Mouse (Mus musculus): ENCODE data around the gene Wipi2. TPM values are rescaled to one million over a fixed set of nuclear protein-coding genes. Genes with fewer than 3 reads are reported as not detected.

Wipi2 gene
- polyA plus RNA-seq, 1 experiment = 38.4 TPM

GRCm38 (mm10) chr5:142696865-142697264 is 69.4 kb downstream of the Wipi2 start:
- Histone ChIP-seq H3K4me3 (replicated peaks; ENCODE audit: extremely low read depth, low read depth, low read length) (no peak overlapping the region), H3K4me1 (ENCODE audit: control insufficient read depth, insufficient read depth, low read length) (no peaks in the 10 kb centered on the region; the same call in 1 of the 2 replicates)
- TF ChIP-seq POLR2A (IDR thresholded peaks at IDR 0.05; ENCODE audit: borderline replicate concordance, extremely low read depth, low read depth, low read length) (no peak), CTCF (IDR thresholded peaks at IDR 0.05; ENCODE audit: insufficient read depth, low read length) (no peak)
- WGBS = 84% methylated on average over 6 of the region's 6 CpGs
- no peak for DNase-seq

GRCm38 (mm10) chr5:142697742-142698141 is 70.2 kb downstream of the Wipi2 start:
- TF ChIP-seq CTCF (IDR thresholded peaks at IDR 0.05; ENCODE audit: insufficient read depth, low read length) (no peak), POLR2A (IDR thresholded peaks at IDR 0.05; ENCODE audit: borderline replicate concordance, extremely low read depth, low read depth, low read length) (no peak)
- peaks cover 6% of the 10 kb centered on the region; the same call in 1 of the 2 replicates for H3K4me1 ChIP-seq (ENCODE audit: control insufficient read depth, insufficient read depth, low read length)
- DNase-seq = no peak
- 38% methylated on average over 2 of the region's 2 CpGs for WGBS
- no peak overlapping the region for H3K4me3 ChIP-seq (replicated peaks; ENCODE audit: extremely low read depth, low read depth, low read length)

GRCm38 (mm10) chr5:142700842-142701589 is 73.5 kb downstream of the Wipi2 start:
- DNase-seq = no peak
- H3K4me1 ChIP-seq (ENCODE audit: control insufficient read depth, insufficient read depth, low read length) = peaks cover 6% of the 10 kb centered on the region; the same call in 1 of the 2 replicates
- no peak for TF ChIP-seq CTCF (IDR thresholded peaks at IDR 0.05; ENCODE audit: insufficient read depth, low read length)
- no peak for TF ChIP-seq POLR2A (IDR thresholded peaks at IDR 0.05; ENCODE audit: borderline replicate concordance, extremely low read depth, low read depth, low read length)
- no peak overlapping the region for H3K4me3 ChIP-seq (replicated peaks; ENCODE audit: extremely low read depth, low read depth, low read length)
- WGBS = 9% methylated on average over 15 of the region's 15 CpGs

GRCm38 (mm10) chr5:142701651-142702510 is 74.4 kb downstream of the Wipi2 start:
- H3K4me1 ChIP-seq (ENCODE audit: control insufficient read depth, insufficient read depth, low read length) = peaks cover 6% of the 10 kb centered on the region; the same call in 1 of the 2 replicates
- WGBS = 1% methylated on average over 55 of the region's 72 CpGs
- peak overlapping the region; percentile 25 for H3K4me3 ChIP-seq (replicated peaks; ENCODE audit: extremely low read depth, low read depth, low read length)
- no peak for DNase-seq
- TF ChIP-seq POLR2A (IDR thresholded peaks at IDR 0.05; ENCODE audit: borderline replicate concordance, extremely low read depth, low read depth, low read length) = no peak
- no peak for TF ChIP-seq CTCF (IDR thresholded peaks at IDR 0.05; ENCODE audit: insufficient read depth, low read length)

GRCm38 (mm10) chr5:142702511-142703138 is 75.1 kb downstream of the Wipi2 start:
- peak overlapping the region; percentile 25 for H3K4me3 ChIP-seq (replicated peaks; ENCODE audit: extremely low read depth, low read depth, low read length)
- WGBS = 10% methylated on average over 18 of the region's 18 CpGs
- H3K4me1 ChIP-seq (ENCODE audit: control insufficient read depth, insufficient read depth, low read length) = peaks cover 6% of the 10 kb centered on the region; the same call in 1 of the 2 replicates
- DNase-seq = no peak
- TF ChIP-seq CTCF (IDR thresholded peaks at IDR 0.05; ENCODE audit: insufficient read depth, low read length) (no peak), POLR2A (IDR thresholded peaks at IDR 0.05; ENCODE audit: borderline replicate concordance, extremely low read depth, low read depth, low read length) (no peak)

- no peak for TF ChIP-seq CTCF (IDR thresholded peaks at IDR 0.05; ENCODE audit: insufficient read depth, low read length)
- TF ChIP-seq POLR2A (IDR thresholded peaks at IDR 0.05; ENCODE audit: borderline replicate concordance, extremely low read depth, low read depth, low read length) = no peak
- 81% methylated on average over 10 of the region's 10 CpGs for WGBS
- H3K4me3 ChIP-seq (replicated peaks; ENCODE audit: extremely low read depth, low read depth, low read length) = no peak overlapping the region
- DNase-seq = no peak
- H3K4me1 ChIP-seq (ENCODE audit: control insufficient read depth, insufficient read depth, low read length) = peaks cover 6% of the 10 kb centered on the region; the same call in 1 of the 2 replicates
Observed at GRCm38 (mm10) chr5:142703569-142703968, 76.1 kb downstream of the Wipi2 start.

GRCm38 (mm10) chr5:142707709-142708108 is 80.2 kb downstream of the Wipi2 start:
- no peak for DNase-seq
- 86% methylated on average over 5 of the region's 5 CpGs for WGBS
- no peak overlapping the region for H3K4me3 ChIP-seq (replicated peaks; ENCODE audit: extremely low read depth, low read depth, low read length)
- TF ChIP-seq POLR2A (IDR thresholded peaks at IDR 0.05; ENCODE audit: borderline replicate concordance, extremely low read depth, low read depth, low read length) (no peak), CTCF (IDR thresholded peaks at IDR 0.05; ENCODE audit: insufficient read depth, low read length) (no peak)
- H3K4me1 ChIP-seq (ENCODE audit: control insufficient read depth, insufficient read depth, low read length) = peaks cover under 1% of the 10 kb centered on the region; the same call in 1 of the 2 replicates

- Histone ChIP-seq H3K4me1 (ENCODE audit: control insufficient read depth, insufficient read depth, low read length) (no peaks in the 10 kb centered on the region), H3K4me3 (replicated peaks; ENCODE audit: extremely low read depth, low read depth, low read length) (no peak overlapping the region)
- no peak for TF ChIP-seq CTCF (IDR thresholded peaks at IDR 0.05; ENCODE audit: insufficient read depth, low read length)
- no peak for TF ChIP-seq POLR2A (IDR thresholded peaks at IDR 0.05; ENCODE audit: borderline replicate concordance, extremely low read depth, low read depth, low read length)
- no peak for DNase-seq
- WGBS = 59% methylated on average over 7 of the region's 7 CpGs
Observed at GRCm38 (mm10) chr5:142709436-142709835, 81.9 kb downstream of the Wipi2 start.

GRCm38 (mm10) chr5:142712373-142712772 is 84.9 kb downstream of the Wipi2 start:
- no peak for DNase-seq
- 85% methylated on average over 5 of the region's 5 CpGs for WGBS
- no peaks in the 10 kb centered on the region for H3K4me1 ChIP-seq (ENCODE audit: control insufficient read depth, insufficient read depth, low read length)
- no peak overlapping the region for H3K4me3 ChIP-seq (replicated peaks; ENCODE audit: extremely low read depth, low read depth, low read length)
- no peak for TF ChIP-seq CTCF (IDR thresholded peaks at IDR 0.05; ENCODE audit: insufficient read depth, low read length)

All from lung, adult 2 months (tissue).